Mouse (Mus musculus) C2C12 (cell line): ENCODE measurements at regions not wholly inside any gene's neighbourhood (a gene's known extent, or its start where the extent isn't known, plus 50 kb on each side); places are given as distances from the start of the nearest gene placed in this dataset.

ENCODE experiments used
- H3K27me3 ChIP-seq: one replicate; pipeline ENCODE4 v1.6.1; 2011; ENCODE audit not compliant: control insufficient read depth, insufficient read depth, insufficient read length
- H3K36me3 ChIP-seq: one replicate; pipeline ENCODE4 v1.6.1; 2011; ENCODE audit not compliant: control insufficient read depth, insufficient read depth
- H3K4me3 ChIP-seq: one replicate; pipeline ENCODE4 v1.5.1; 2011; ENCODE audit warnings: mild to moderate bottlenecking, control low read depth; ENCODE audit not compliant: poor library complexity, insufficient read depth, severe bottlenecking
- H3K79me2 ChIP-seq: one replicate; pipeline ENCODE4 v1.6.1; 2011; ENCODE audit not compliant: control insufficient read depth, insufficient read depth
- H3K79me3 ChIP-seq: one replicate; pipeline ENCODE4 v1.6.1; 2011; ENCODE audit warnings: low read depth, control low read depth
- H3ac ChIP-seq: one replicate; pipeline ENCODE3; 2011; ENCODE audit warnings: low read depth; ENCODE audit not compliant: control insufficient read depth, insufficient read length
- CEBPB ChIP-seq: IDR thresholded peaks from one replicate; pipeline ENCODE4 v1.6.1; 2011; ENCODE audit warnings: low read depth, mild to moderate bottlenecking, control low read depth, moderate library complexity
- CTCF ChIP-seq: IDR thresholded peaks from one replicate; pipeline ENCODE4 v1.5.1; 2011; ENCODE audit not compliant: control insufficient read depth, insufficient read depth, insufficient read length
- FOSL1 ChIP-seq: IDR thresholded peaks from one replicate; pipeline ENCODE4 v1.8.0; 2011; ENCODE audit warnings: mild to moderate bottlenecking, low read length; ENCODE audit not compliant: poor library complexity, insufficient read depth, severe bottlenecking
- MAX ChIP-seq: IDR thresholded peaks from one replicate; pipeline ENCODE4 v1.6.1; 2011; ENCODE audit warnings: mild to moderate bottlenecking, control low read depth
- MYOD1 ChIP-seq: IDR thresholded peaks from one replicate; pipeline ENCODE4 v1.6.1; 2011; ENCODE audit warnings: low read depth; ENCODE audit not compliant: control insufficient read depth, insufficient read length
- MYOG ChIP-seq: IDR thresholded peaks from one replicate; pipeline ENCODE4 v1.6.1; 2011; ENCODE audit not compliant: control insufficient read depth, insufficient read length; ENCODE audit errors: extremely low read depth
- USF1 ChIP-seq: IDR thresholded peaks from one replicate; pipeline ENCODE4 v1.6.1; 2011; ENCODE audit warnings: low read depth, mild to moderate bottlenecking, control low read depth, moderate library complexity

GRCm38 (mm10) chr14:53901103-53901502, 352.8 kb downstream of the Dad1 start:
- no peaks in the 10 kb centered on the region for H3K36me3 ChIP-seq
- no peaks in the 10 kb centered on the region for H3K79me3 ChIP-seq
- no peak overlapping the region for H3ac ChIP-seq
- no peaks in the 10 kb centered on the region for H3K27me3 ChIP-seq
- H3K79me2 ChIP-seq = no peaks in the 10 kb centered on the region
- TF ChIP-seq MYOG (no peak), MAX (no peak), MYOD1 (no peak), CEBPB (no peak), CTCF (no peak), USF1 (no peak), FOSL1 (no peak)
- no peak overlapping the region for H3K4me3 ChIP-seq

GRCm38 (mm10) chr14:53881304-53881703, 372.6 kb downstream of the Dad1 start:
- Histone ChIP-seq H3K36me3 (no peaks in the 10 kb centered on the region), H3K79me3 (no peaks in the 10 kb centered on the region), H3K4me3 (no peak overlapping the region), H3ac (no peak overlapping the region), H3K79me2 (no peaks in the 10 kb centered on the region), H3K27me3 (peaks cover 3% of the 10 kb centered on the region)
- no peak for TF ChIP-seq MYOG

- H3K27me3 ChIP-seq = peaks cover 8% of the 10 kb centered on the region
- no peaks in the 10 kb centered on the region for H3K36me3 ChIP-seq
- no peaks in the 10 kb centered on the region for H3K79me2 ChIP-seq
- H3K4me3 ChIP-seq = no peak overlapping the region
- no peak overlapping the region for H3ac ChIP-seq
- no peaks in the 10 kb centered on the region for H3K79me3 ChIP-seq
- TF ChIP-seq CEBPB (no peak), MYOD1 (no peak), MAX (no peak), FOSL1 (no peak), CTCF (no peak), MYOG (no peak), USF1 (no peak)
Measured at GRCm38 (mm10) chr14:53876581-53876980, 377.3 kb downstream of the Dad1 start.

DNA sequence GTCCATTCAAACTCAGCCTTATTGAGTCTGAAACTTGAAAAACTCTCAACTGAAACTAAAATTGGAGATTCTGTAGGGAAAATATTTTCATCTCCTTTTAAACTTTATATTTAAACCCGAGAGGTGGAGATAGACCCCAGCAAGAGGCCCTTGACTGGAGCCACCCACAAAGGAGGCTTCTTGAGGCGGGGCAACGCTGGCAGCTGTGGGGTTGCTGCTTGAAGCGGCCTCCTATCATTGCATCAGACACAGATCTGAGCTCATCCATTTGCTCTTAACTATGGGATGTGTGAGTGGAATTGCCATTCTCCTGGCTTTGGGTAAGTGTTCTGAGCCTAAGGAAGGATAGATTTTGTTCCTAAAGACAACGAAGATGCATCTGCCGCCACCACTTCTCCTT, 378.2 kb downstream of the Dad1 start:
- H3K4me3 ChIP-seq = no peak overlapping the region
- H3K36me3 ChIP-seq = no peaks in the 10 kb centered on the region
- H3K79me3 ChIP-seq = no peaks in the 10 kb centered on the region
- no peak overlapping the region for H3ac ChIP-seq
- H3K79me2 ChIP-seq = no peaks in the 10 kb centered on the region
- H3K27me3 ChIP-seq = peaks cover 8% of the 10 kb centered on the region
- TF ChIP-seq MYOG = no peak
- TF ChIP-seq FOSL1 = no peak
- TF ChIP-seq MYOD1 = no peak
- TF ChIP-seq USF1 = no peak
- no peak for TF ChIP-seq CTCF
- TF ChIP-seq MAX = no peak
- TF ChIP-seq CEBPB = no peak

DNA sequence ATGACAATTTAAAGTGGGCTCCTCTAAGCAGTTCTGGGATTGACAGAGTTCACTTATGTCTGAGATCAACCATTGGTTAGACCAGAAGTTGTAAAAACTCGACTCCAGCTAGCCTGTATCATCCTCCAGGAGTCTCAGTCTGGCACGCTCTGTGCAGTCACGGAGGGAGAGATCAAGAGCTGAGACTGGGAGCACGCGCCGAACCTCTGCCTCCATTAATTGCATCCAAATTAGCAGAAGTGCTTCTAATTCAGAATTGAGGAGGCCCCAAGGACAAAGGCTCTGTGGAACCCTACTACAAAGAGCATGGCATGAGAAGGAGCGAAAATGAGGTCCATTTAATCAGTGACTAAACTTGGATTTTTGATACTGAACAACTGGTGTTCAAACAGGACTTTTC, 406.9 kb downstream of the Dad1 start:
- H3K27me3 ChIP-seq = no peaks in the 10 kb centered on the region
- no peaks in the 10 kb centered on the region for H3K79me2 ChIP-seq
- no peaks in the 10 kb centered on the region for H3K79me3 ChIP-seq
- no peaks in the 10 kb centered on the region for H3K36me3 ChIP-seq
- H3K4me3 ChIP-seq = no peak overlapping the region
- TF ChIP-seq MAX (no peak), CTCF (no peak), CEBPB (no peak), FOSL1 (no peak), USF1 (no peak)
- no peak overlapping the region for H3ac ChIP-seq

DNA sequence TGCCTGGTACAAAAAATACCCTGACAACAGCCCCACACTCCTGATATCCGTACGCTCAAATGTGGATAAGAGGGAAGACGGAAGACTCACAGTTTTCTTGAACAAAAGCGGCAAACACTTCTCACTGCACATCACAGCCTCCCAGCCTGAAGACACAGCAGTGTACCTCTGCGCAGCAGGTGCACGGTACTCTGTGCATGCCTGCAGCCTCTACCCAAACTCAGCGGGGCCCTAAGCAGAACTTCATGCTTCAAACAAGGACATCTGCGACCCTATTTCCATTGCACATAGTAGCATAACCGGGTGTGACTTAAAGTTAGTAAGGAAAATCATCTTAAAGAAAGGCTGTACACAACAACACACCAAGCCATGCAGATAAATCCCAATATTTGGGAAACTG, 408.3 kb downstream of the Dad1 start:
- Histone ChIP-seq H3K79me2 (no peaks in the 10 kb centered on the region), H3K4me3 (no peak overlapping the region), H3K79me3 (no peaks in the 10 kb centered on the region), H3K36me3 (no peaks in the 10 kb centered on the region), H3ac (no peak overlapping the region), H3K27me3 (no peaks in the 10 kb centered on the region)
- TF ChIP-seq MYOG = no peak
- TF ChIP-seq MYOD1 = no peak
- TF ChIP-seq USF1 = no peak
- TF ChIP-seq CEBPB = no peak
- no peak for TF ChIP-seq MAX
- no peak for TF ChIP-seq CTCF
- TF ChIP-seq FOSL1 = no peak
